Mouse (Mus musculus) ES-Bruce4 (cell line): ENCODE data around the gene Dcn. TPM values are rescaled to one million over a fixed set of nuclear protein-coding genes. Genes with fewer than 3 reads are reported as not detected.

ENCODE experiments used
- H3K27ac ChIP-seq: 2 replicates; pipeline ENCODE4 v1.5.1; 2012; ENCODE audit warnings: low read length, inconsistent platforms; ENCODE audit not compliant: insufficient read depth
- H3K27me3 ChIP-seq: 2 replicates; pipeline ENCODE4 v1.6.1; 2012; ENCODE audit warnings: mild to moderate bottlenecking, low read length, inconsistent platforms; ENCODE audit not compliant: control insufficient read depth, poor library complexity, insufficient read depth, severe bottlenecking
- H3K36me3 ChIP-seq: 2 replicates; pipeline ENCODE4 v1.6.1; 2012; ENCODE audit warnings: inconsistent platforms, mild to moderate bottlenecking, low read length, moderate library complexity; ENCODE audit not compliant: control insufficient read depth, poor library complexity, insufficient read depth, severe bottlenecking
- H3K4me1 ChIP-seq: one replicate; pipeline ENCODE4 v1.8.1; 2011; ENCODE audit warnings: low read length; ENCODE audit not compliant: control insufficient read depth, insufficient read depth
- H3K4me3 ChIP-seq: 2 replicates; pipeline ENCODE4 v1.5.1; 2011; ENCODE audit warnings: low read depth, mild to moderate bottlenecking, low read length
- H3K9ac ChIP-seq: 2 replicates; pipeline ENCODE4 v1.6.1; 2012; ENCODE audit warnings: low read depth, mild to moderate bottlenecking, inconsistent platforms; ENCODE audit not compliant: poor library complexity, severe bottlenecking
- H3K9me3 ChIP-seq: replicated peaks from 2 replicates; pipeline ENCODE4 v1.6.1; 2012; ENCODE audit warnings: mild to moderate bottlenecking, low read length, inconsistent platforms; ENCODE audit not compliant: control insufficient read depth, poor library complexity, insufficient read depth, severe bottlenecking
- CTCF ChIP-seq: IDR thresholded peaks from one replicate; pipeline ENCODE4 v1.8.1; 2011; ENCODE audit warnings: low read depth, low read length
- EP300 ChIP-seq: IDR thresholded peaks from 2 replicates; pipeline ENCODE4 v1.6.1; 2011; ENCODE audit warnings: low read depth, low read length; ENCODE audit not compliant: insufficient read depth
- POLR2A ChIP-seq: IDR thresholded peaks from one replicate; pipeline ENCODE4 v1.8.1; 2011; ENCODE audit warnings: low read length; ENCODE audit not compliant: insufficient read depth
- polyA plus RNA-seq: library from polyadenylated mRNA; stranded (reverse); fragments of >200 nt; gene quantifications from 2 replicates; pipeline ENCODE4 v1.2.4, GENCODE M21; 2011; ENCODE audit warnings: low read depth; ENCODE audit not compliant: missing spikeins, insufficient read depth, insufficient read length

The Dcn gene
- polyA plus RNA-seq, 1 experiment = 2.0 TPM

DNA sequence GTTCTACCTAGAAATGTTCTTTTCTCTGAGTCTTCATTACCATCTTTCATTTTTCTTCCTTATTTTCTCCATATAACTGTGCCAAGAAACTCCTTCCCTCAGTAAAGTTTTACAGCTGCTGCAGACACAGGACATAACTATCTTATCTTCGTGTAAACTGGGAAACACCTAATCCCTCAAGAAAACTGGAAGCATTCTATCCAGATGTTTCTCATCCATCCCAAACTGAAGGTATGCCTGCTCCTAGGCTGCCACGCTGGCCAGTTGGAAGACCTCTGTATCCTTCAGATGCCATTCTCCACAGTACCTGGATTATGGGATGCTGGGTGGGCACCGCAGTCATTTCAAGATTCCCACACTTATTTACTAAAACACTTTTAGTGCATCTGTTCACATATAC, 44.0 kb downstream of the Dcn start:
- H3K9me3 ChIP-seq = no peaks in the 10 kb centered on the region
- H3K36me3 ChIP-seq = no peaks in the 10 kb centered on the region
- H3K4me3 ChIP-seq = no peak overlapping the region
- no peaks in the 10 kb centered on the region for H3K27me3 ChIP-seq
- H3K4me1 ChIP-seq = no peaks in the 10 kb centered on the region
- TF ChIP-seq EP300 = no peak
- TF ChIP-seq CTCF = no peak
- TF ChIP-seq POLR2A = no peak
- H3K9ac ChIP-seq = no peak overlapping the region
- no peak overlapping the region for H3K27ac ChIP-seq

DNA sequence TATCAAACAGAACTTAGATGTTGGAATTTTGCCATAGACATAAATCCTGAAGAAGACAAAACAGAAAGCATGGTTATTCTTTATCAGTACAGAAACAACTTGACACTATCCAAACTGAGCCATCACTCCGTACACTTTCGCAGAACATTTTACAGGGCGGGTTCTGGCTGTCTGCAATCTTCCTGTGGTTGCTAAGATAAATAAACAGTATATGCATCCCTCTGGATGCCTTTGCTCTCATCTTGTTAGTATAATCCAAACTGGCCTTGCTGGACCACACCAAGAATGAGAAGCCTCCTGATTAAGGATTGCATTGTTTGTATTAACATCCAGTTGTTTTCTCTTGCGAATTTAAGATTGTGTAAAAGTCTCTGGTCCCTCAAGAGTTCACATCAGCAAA, 56.3 kb downstream of the Dcn start:
- Histone ChIP-seq H3K27me3 (no peaks in the 10 kb centered on the region), H3K9ac (no peak overlapping the region), H3K4me1 (no peaks in the 10 kb centered on the region), H3K36me3 (no peaks in the 10 kb centered on the region), H3K9me3 (0 out of 2 replicates have a peak, but pooled peaks cover 3% of the 10 kb centered on the region), H3K4me3 (no peak overlapping the region), H3K27ac (no peak overlapping the region)
- TF ChIP-seq CTCF (no peak), EP300 (no peak), POLR2A (no peak)

DNA sequence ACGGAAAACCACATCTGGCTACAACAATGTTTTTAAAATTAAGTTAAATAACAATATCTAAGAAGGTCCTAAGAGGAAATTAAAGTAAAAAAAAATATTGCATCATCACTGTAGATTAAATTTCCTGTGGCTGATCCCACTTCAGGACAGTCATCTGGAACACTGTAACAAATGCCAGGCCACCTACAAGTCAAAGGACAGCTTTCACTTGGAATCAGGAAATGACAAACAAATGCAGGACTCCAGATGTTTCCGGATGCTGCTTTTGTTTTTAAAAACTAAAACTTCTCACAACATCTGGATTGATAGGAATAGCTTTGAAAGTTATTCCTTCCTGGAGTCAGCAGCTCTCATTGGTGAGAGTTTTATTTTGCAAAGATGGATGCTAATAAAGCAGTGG, 57.5 kb downstream of the Dcn start:
- no peak overlapping the region for H3K9ac ChIP-seq
- no peak overlapping the region for H3K27ac ChIP-seq
- TF ChIP-seq POLR2A (no peak), CTCF (no peak), EP300 (no peak)
- no peaks in the 10 kb centered on the region for H3K36me3 ChIP-seq
- no peaks in the 10 kb centered on the region for H3K27me3 ChIP-seq
- H3K4me3 ChIP-seq = no peak overlapping the region
- H3K4me1 ChIP-seq = no peaks in the 10 kb centered on the region
- H3K9me3 ChIP-seq = 0 out of 2 replicates have a peak, but pooled peaks cover 3% of the 10 kb centered on the region

DNA sequence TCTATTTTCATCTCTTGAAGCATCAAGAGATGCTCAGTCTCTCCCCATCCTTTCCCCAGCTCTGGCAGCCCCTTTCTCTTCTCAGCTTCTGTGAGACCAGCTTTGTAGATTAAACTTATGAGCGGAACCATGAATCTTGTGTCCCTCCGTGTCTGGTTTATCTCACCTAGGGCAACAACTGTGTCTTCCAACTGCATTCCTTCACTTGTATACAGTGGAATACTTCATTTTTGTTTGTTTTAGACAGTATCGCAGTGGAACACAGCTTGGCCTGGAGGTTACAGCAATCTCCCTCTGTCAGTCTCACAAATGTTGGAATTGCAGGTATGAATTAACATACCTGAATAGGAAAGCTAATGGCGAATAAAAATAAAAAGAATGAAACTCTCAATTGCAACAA, 58.8 kb downstream of the Dcn start:
- Histone ChIP-seq H3K4me1 (no peaks in the 10 kb centered on the region), H3K9ac (no peak overlapping the region), H3K27me3 (no peaks in the 10 kb centered on the region), H3K4me3 (no peak overlapping the region), H3K36me3 (no peaks in the 10 kb centered on the region), H3K9me3 (0 out of 2 replicates have a peak, but pooled peaks cover 3% of the 10 kb centered on the region), H3K27ac (no peak overlapping the region)
- TF ChIP-seq EP300 (no peak), CTCF (no peak), POLR2A (no peak)

DNA sequence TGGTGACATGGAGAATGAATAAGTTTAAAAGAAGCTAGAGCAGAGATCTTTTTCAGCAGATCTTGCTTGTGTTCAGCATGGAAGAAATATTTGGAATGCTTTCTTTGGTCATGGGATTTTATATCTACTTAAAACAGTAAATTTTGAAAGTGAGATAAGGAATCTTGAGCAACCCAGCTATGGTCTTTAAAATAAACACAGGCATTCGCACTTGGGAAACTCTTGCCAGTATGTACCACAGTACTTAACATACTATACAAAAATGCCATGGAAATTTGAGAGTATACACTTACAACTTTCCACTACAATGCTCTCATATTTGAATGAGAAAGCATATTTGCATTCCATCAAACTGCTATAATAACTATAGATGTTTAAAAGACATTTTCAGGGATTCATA, 68.3 kb downstream of the Dcn start:
- no peak overlapping the region for H3K4me3 ChIP-seq
- no peaks in the 10 kb centered on the region for H3K36me3 ChIP-seq
- TF ChIP-seq CTCF = no peak
- TF ChIP-seq POLR2A = no peak
- no peak for TF ChIP-seq EP300
- H3K27ac ChIP-seq = no peak overlapping the region
- H3K9me3 ChIP-seq = no peaks in the 10 kb centered on the region
- H3K4me1 ChIP-seq = no peaks in the 10 kb centered on the region
- no peak overlapping the region for H3K9ac ChIP-seq
- H3K27me3 ChIP-seq = no peaks in the 10 kb centered on the region

DNA sequence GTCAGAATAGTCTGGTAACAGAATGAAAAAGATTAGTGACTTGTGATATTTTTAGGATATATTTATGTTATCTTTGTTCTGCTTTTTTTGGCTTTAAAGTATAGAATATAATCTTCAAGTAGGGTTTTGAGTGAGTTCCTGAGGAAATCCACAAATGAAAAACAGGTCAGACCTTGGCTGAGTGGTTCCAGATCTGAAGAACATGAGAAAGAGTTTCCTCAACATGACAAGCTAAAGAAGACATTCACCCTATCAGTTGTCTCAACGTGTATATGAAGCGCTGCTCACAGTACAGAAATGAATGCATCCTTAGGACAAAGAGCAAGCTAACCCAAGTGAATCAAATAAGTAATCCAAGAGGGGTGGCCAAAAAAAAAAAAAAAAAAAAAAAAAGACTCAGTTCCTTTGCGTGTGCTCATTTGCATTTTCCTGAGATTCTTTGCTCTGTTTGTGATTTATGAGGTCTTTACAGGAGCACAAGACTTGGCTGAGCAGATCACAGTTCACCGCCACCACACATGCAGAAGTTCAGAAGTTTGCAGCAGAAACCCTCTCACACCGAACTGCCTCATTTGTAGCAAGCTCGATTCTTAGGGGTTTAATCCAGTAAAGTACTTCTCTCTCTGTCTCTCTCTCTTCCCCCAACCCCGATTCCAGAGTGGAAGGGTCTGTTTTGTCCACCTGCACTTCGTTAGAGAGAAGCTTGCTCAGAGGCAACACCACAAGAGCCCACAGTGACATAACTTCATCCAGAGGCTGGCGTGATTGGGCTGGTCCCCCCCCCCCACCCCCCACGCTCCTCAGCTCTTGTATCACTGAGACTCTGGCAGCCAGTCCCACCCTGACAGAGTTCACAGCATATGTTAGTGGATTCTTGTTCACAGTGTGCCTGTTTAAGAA, 85.8 kb downstream of the Dcn start, which contains the start of gene Lum:
TSS of gene Lum (plus strand) at position 172 of the 900 bp plus-strand sequence.
- H3K9me3 ChIP-seq = peaks cover 13% of the 10 kb centered on the region
- H3K4me3 ChIP-seq = no peak within 1 kb of the TSS
- no peaks in the 10 kb centered on the region for H3K36me3 ChIP-seq
- H3K27me3 ChIP-seq = peaks cover 2% of the 10 kb centered on the region; the same call in 1 of the 2 replicates
- H3K27ac ChIP-seq = no peak within 1 kb of the TSS
- no peak within 1 kb of the TSS for H3K9ac ChIP-seq
- H3K4me1 ChIP-seq = no peaks in the 10 kb centered on the region
- TF ChIP-seq EP300 (no peak), CTCF (no peak), POLR2A (no peak)
